Comparison of ENCODE assay signal across 30 mouse cellular contexts in the genomic region with DNA sequence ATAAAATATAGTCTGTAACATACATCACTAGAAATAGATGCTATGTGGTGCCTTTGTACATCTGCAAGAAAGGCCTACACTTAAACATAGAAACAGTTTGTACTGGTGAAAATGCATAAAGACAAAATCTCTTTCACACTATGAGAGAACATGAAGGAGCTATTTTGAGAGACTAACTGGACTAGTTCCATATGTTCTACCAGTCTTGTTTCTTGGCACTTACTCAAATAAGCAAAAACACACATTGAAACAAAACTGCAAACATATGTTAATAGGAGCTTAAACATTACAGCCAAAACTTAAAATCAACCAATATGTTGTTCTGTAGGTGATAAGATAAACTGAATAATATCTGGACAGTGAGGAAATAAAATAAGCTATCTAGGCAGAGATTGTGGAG.
A peak's percentile ranks its signal among the peaks of the same experiment; 100 is the strongest.
DNase-seq lines count a peak whose midpoint lies in the region; ATAC-seq lines count a peak whose summit lies in the region.
"Had no signal": no experiment of that assay in that cellular context is flagged by ENCODE, and none has a peak within 500 bp of the region (broad histone marks: within the 10 kb centered on the region; RNA-seq: fewer than 3 reads in every experiment).

No protein-coding gene starts in this region.

- H3K27ac ChIP-seq in forebrain, embryonic 14.5 days (ENCODE audit: low read depth, low read length) = no peak overlapping the region
- no peak overlapping the region for H3K27ac ChIP-seq in forebrain, embryonic 11.5 days (ENCODE audit: low read depth, low read length)
- H3K27ac ChIP-seq: embryonic facial prominence, embryonic 10.5 days; embryonic facial prominence, embryonic 13.5 days; heart, adult 2 months; heart, embryonic 10.5 days; heart, embryonic 13.5 days; hindbrain, embryonic 14.5 days had no signal

- H3K27me3 ChIP-seq in forebrain, embryonic 14.5 days (replicated peaks; ENCODE audit: control insufficient read depth, insufficient read depth, low read length) = no peaks in the 10 kb centered on the region
- H3K27me3 ChIP-seq in forebrain, embryonic 11.5 days (ENCODE audit: control insufficient read depth, insufficient read depth, low read length) = no peaks in the 10 kb centered on the region
- H3K27me3 ChIP-seq: CH12.LX; embryonic facial prominence, embryonic 13.5 days; heart, embryonic 13.5 days; Patski had no signal

- ATAC-seq in forebrain, embryonic 14.5 days = peak; percentile 40; the same call in 1 of the 2 replicates
- no peak for ATAC-seq in forebrain, embryonic 11.5 days (replicated peaks; ENCODE audit: low FRiP score)
- ATAC-seq in frontal cortex, adult (ENCODE audit: low TSS enrichment) = peak; percentile 89
- ATAC-seq: intestine, postnatal 0 days; Patski had no signal

- H3K4me1 ChIP-seq in forebrain, embryonic 14.5 days (ENCODE audit: control insufficient read depth, insufficient read depth, low read length) = no peaks in the 10 kb centered on the region
- H3K4me1 ChIP-seq in forebrain, embryonic 11.5 days (replicated peaks; ENCODE audit: control insufficient read depth, insufficient read depth, low read length) = no peaks in the 10 kb centered on the region
- H3K4me1 ChIP-seq: embryonic facial prominence, embryonic 10.5 days; embryonic facial prominence, embryonic 13.5 days; heart, embryonic 10.5 days; heart, embryonic 13.5 days had no signal

- H3K9ac ChIP-seq in forebrain, embryonic 14.5 days (ENCODE audit: low read length) = no peak overlapping the region
- no peak overlapping the region for H3K9ac ChIP-seq in forebrain, embryonic 11.5 days (ENCODE audit: low read length)
- H3K9ac ChIP-seq: embryonic facial prominence, embryonic 13.5 days; heart, embryonic 13.5 days; hindbrain, embryonic 14.5 days had no signal

- DNase-seq in forebrain, embryonic 14.5 days (ENCODE audit: low spot score) = peak; percentile 58
- no peak for DNase-seq in forebrain, embryonic 11.5 days (ENCODE audit: low spot score)
- DNase-seq in frontal cortex, postnatal 25 days (ENCODE audit: low spot score in 2 of 2) = no peak
- peak; percentile 43 for DNase-seq in brain, adult 2 months (ENCODE audit: low read depth, low spot score)
- peak; percentile 34 for DNase-seq in telencephalon, adult 2 months (ENCODE audit: low read depth, low spot score)
- no peak for DNase-seq in urinary bladder, adult 18-20 months (ENCODE audit: low spot score in 2 of 2)
- DNase-seq: adrenal gland, postnatal 10 days; adrenal gland, postnatal 36 days; B cell, adult 2 months; cerebellum, adult 11-12 months; cerebellum, adult 8-10 months; cerebellum, postnatal 10 days; cerebellum, postnatal 36 days; embryo, embryonic 11 days; gastrocnemius, postnatal 10 days; gastrocnemius, postnatal 36 days; heart, adult 2 months; heart, postnatal 14 days; heart, postnatal 4 days had no signal

- H3K4me2 ChIP-seq in forebrain, embryonic 14.5 days (ENCODE audit: low read length) = no peak overlapping the region
- no peak overlapping the region for H3K4me2 ChIP-seq in forebrain, embryonic 11.5 days (ENCODE audit: low read depth, low read length, severe bottlenecking)
- H3K4me2 ChIP-seq: embryonic facial prominence, embryonic 13.5 days; heart, embryonic 13.5 days; hindbrain, embryonic 14.5 days had no signal

- no peaks in the 10 kb centered on the region for H3K36me3 ChIP-seq in forebrain, embryonic 14.5 days (ENCODE audit: control insufficient read depth, insufficient read depth, low read length)
- no peaks in the 10 kb centered on the region for H3K36me3 ChIP-seq in forebrain, embryonic 11.5 days (ENCODE audit: control insufficient read depth, insufficient read depth, low read length)
- H3K36me3 ChIP-seq: embryonic facial prominence, embryonic 10.5 days; embryonic facial prominence, embryonic 13.5 days; G1E; heart, embryonic 10.5 days; heart, embryonic 13.5 days had no signal

- no peak overlapping the region for H3K4me3 ChIP-seq in forebrain, embryonic 14.5 days (ENCODE audit: low read depth, low read length)
- H3K4me3 ChIP-seq in forebrain, embryonic 11.5 days (ENCODE audit: low read depth, low read length) = no peak overlapping the region
- H3K4me3 ChIP-seq: embryonic facial prominence, embryonic 10.5 days; embryonic facial prominence, embryonic 13.5 days; erythroblast, embryonic 14.5 days; heart, adult 2 months; heart, embryonic 10.5 days; heart, embryonic 13.5 days had no signal

- H3K9me3 ChIP-seq in forebrain, embryonic 14.5 days (replicated peaks; ENCODE audit: control insufficient read depth, low read length) = no peaks in the 10 kb centered on the region
- H3K9me3 ChIP-seq in forebrain, embryonic 11.5 days (ENCODE audit: control insufficient read depth, low read length) = no peaks in the 10 kb centered on the region
- H3K9me3 ChIP-seq: embryonic facial prominence, embryonic 10.5 days; embryonic facial prominence, embryonic 13.5 days; G1E; heart, embryonic 10.5 days; heart, embryonic 13.5 days had no signal

Comparison
In these comparisons a context has a peak if more than half of its experiments do, and no peak if none do; other contexts are left out.
1. DNase-seq: peak in forebrain, embryonic 14.5 days (single experiment), brain, adult 2 months (single experiment) and telencephalon, adult 2 months (single experiment); none in forebrain, embryonic 11.5 days (single experiment), frontal cortex, postnatal 25 days (0 of 2) and urinary bladder, adult 18-20 months (0 of 2).